Mouse (Mus musculus): ENCODE data around the gene Adgrl4. TPM values are rescaled to one million over a fixed set of nuclear protein-coding genes. Genes with fewer than 3 reads are reported as not detected.

Gene Adgrl4
- polyA plus RNA-seq, 1 experiment: 21.2 TPM

- DNase-seq (ENCODE audit: extremely low spot score in 1 of 2, low spot score in 1 of 2): no peak
These were observed 27.5 kb downstream of the Adgrl4 start for GRCm38 (mm10) chr3:151465215-151465614.

GRCm38 (mm10) chr3:151488853-151489252 is 51.2 kb downstream of the Adgrl4 start:
- DNase-seq (ENCODE audit: extremely low spot score in 1 of 2, low spot score in 1 of 2): no peak

GRCm38 (mm10) chr3:151505606-151506005 is 67.9 kb downstream of the Adgrl4 start:
- DNase-seq (ENCODE audit: extremely low spot score in 1 of 2, low spot score in 1 of 2): no peak

GRCm38 (mm10) chr3:151511184-151511583 is 73.5 kb downstream of the Adgrl4 start:
- DNase-seq (ENCODE audit: extremely low spot score in 1 of 2, low spot score in 1 of 2): no peak

- DNase-seq (ENCODE audit: extremely low spot score in 1 of 2, low spot score in 1 of 2): no peak
These were observed 109.5 kb downstream of the Adgrl4 start for GRCm38 (mm10) chr3:151547182-151547581.

GRCm38 (mm10) chr3:151551002-151551401 is 113.3 kb downstream of the Adgrl4 start:
- DNase-seq (ENCODE audit: extremely low spot score in 1 of 2, low spot score in 1 of 2): peak; percentile 15 to 43

GRCm38 (mm10) chr3:151556635-151557034 is 118.9 kb downstream of the Adgrl4 start:
- DNase-seq (ENCODE audit: extremely low spot score in 1 of 2, low spot score in 1 of 2): no peak

- no peak for DNase-seq (ENCODE audit: extremely low spot score in 1 of 2, low spot score in 1 of 2)
These were observed 119.4 kb downstream of the Adgrl4 start for GRCm38 (mm10) chr3:151557125-151557524.

- DNase-seq (ENCODE audit: extremely low spot score in 1 of 2, low spot score in 1 of 2): no peak
These were observed 119.9 kb downstream of the Adgrl4 start for GRCm38 (mm10) chr3:151557607-151558006.

GRCm38 (mm10) chr3:151558374-151558773 is 120.7 kb downstream of the Adgrl4 start:
- no peak for DNase-seq (ENCODE audit: extremely low spot score in 1 of 2, low spot score in 1 of 2)

GRCm38 (mm10) chr3:151565664-151566621 is 128.3 kb downstream of the Adgrl4 start:
- DNase-seq (ENCODE audit: extremely low spot score in 1 of 2, low spot score in 1 of 2): peak in 1 of 2 experiments; percentile 17

- DNase-seq (ENCODE audit: extremely low spot score in 1 of 2, low spot score in 1 of 2): peak in 1 of 2 experiments; percentile 75
These were observed 128.9 kb downstream of the Adgrl4 start for GRCm38 (mm10) chr3:151566629-151567028.

- no peak for DNase-seq (ENCODE audit: extremely low spot score in 1 of 2, low spot score in 1 of 2)
These were observed 129.9 kb downstream of the Adgrl4 start for GRCm38 (mm10) chr3:151567541-151567940.

- no peak for DNase-seq (ENCODE audit: extremely low spot score in 1 of 2, low spot score in 1 of 2)
These were observed 134.4 kb downstream of the Adgrl4 start for GRCm38 (mm10) chr3:151572089-151572488.

GRCm38 (mm10) chr3:151575292-151575691 is 137.6 kb downstream of the Adgrl4 start:
- DNase-seq (ENCODE audit: extremely low spot score in 1 of 2, low spot score in 1 of 2): no peak

- DNase-seq (ENCODE audit: extremely low spot score in 1 of 2, low spot score in 1 of 2): peak; percentile 26 to 51
These were observed 138.5 kb downstream of the Adgrl4 start for GRCm38 (mm10) chr3:151576155-151576554.

GRCm38 (mm10) chr3:151591904-151592303 is 154.2 kb downstream of the Adgrl4 start:
- no peak for DNase-seq (ENCODE audit: extremely low spot score in 1 of 2, low spot score in 1 of 2)

Data from frontal cortex, adult 2 months (tissue).